Mouse (Mus musculus): ENCODE data around the gene Cdkn1a. TPM values are rescaled to one million over a fixed set of nuclear protein-coding genes. Genes with fewer than 3 reads are reported as not detected.

Cdkn1a gene
- total RNA-seq, 2 experiments from 2014 or later: 8.2 to 14.5 TPM

GRCm38 (mm10) chr17:29050791-29051190, 40.0 kb upstream of the Cdkn1a start:
- Histone ChIP-seq H3K4me3 (no peak overlapping the region), H3K27ac (no peak overlapping the region)
- DNase-seq (ENCODE audit: low spot score in 2 of 2): no peak
- TF ChIP-seq CTCF (conservative IDR thresholded peaks at IDR 0.05): no peak

GRCm38 (mm10) chr17:29053067-29053466, 37.7 kb upstream of the Cdkn1a start:
- H3K27ac ChIP-seq: no peak overlapping the region
- TF ChIP-seq CTCF (conservative IDR thresholded peaks at IDR 0.05): no peak
- no peak overlapping the region for H3K4me3 ChIP-seq
- no peak for DNase-seq (ENCODE audit: low spot score in 2 of 2)

DNA sequence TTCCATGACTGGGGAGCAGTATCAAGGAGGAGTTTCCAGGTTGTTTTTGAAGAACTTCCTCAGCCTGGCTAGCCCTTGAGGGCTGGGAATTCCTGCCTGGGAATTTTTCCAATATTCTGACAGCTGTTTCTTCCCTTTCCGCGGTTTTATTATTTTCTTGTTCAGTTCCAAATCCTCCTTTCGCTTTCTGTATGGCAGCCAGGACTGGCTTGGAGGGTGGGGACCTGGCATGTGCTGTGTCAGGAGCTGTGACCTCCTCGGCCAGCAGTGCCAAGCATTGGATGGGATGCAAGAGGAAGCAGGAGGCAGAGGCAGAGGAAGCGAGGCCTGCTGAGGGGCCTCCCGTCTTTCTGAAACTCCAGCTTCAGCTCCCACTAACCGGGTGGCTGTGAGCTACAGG, 36.9 kb upstream of the Cdkn1a start:
- TF ChIP-seq CTCF (conservative IDR thresholded peaks at IDR 0.05): no peak
- no peak overlapping the region for H3K4me3 ChIP-seq
- H3K27ac ChIP-seq: no peak overlapping the region
- DNase-seq (ENCODE audit: low spot score in 2 of 2): no peak

- no peak for DNase-seq (ENCODE audit: low spot score in 2 of 2)
- no peak for TF ChIP-seq CTCF (conservative IDR thresholded peaks at IDR 0.05)
Observed at GRCm38 (mm10) chr17:29054429-29054828, 36.3 kb upstream of the Cdkn1a start.

GRCm38 (mm10) chr17:29055586-29055985, 35.2 kb upstream of the Cdkn1a start:
- no peak for DNase-seq (ENCODE audit: low spot score in 2 of 2)
- Histone ChIP-seq H3K27ac (no peak overlapping the region), H3K4me3 (no peak overlapping the region)
- no peak for TF ChIP-seq CTCF (conservative IDR thresholded peaks at IDR 0.05)

More at GRCm38 (mm10) chr17:29054429-29054828, 36.3 kb upstream of the Cdkn1a start:
- no peak overlapping the region for H3K4me3 ChIP-seq
- H3K27ac ChIP-seq: no peak overlapping the region

GRCm38 (mm10) chr17:29056207-29056606, 34.6 kb upstream of the Cdkn1a start:
- TF ChIP-seq CTCF (conservative IDR thresholded peaks at IDR 0.05): no peak
- DNase-seq (ENCODE audit: low spot score in 2 of 2): no peak
- Histone ChIP-seq H3K27ac (no peak overlapping the region), H3K4me3 (no peak overlapping the region)

GRCm38 (mm10) chr17:29056699-29057151, 34.1 kb upstream of the Cdkn1a start:
- no peak for DNase-seq (ENCODE audit: low spot score in 2 of 2)
- Histone ChIP-seq H3K4me3 (no peak overlapping the region), H3K27ac (no peak overlapping the region)
- no peak for TF ChIP-seq CTCF (conservative IDR thresholded peaks at IDR 0.05)

GRCm38 (mm10) chr17:29057361-29057890, 33.4 kb upstream of the Cdkn1a start:
- DNase-seq (ENCODE audit: low spot score in 2 of 2): no peak
- no peak overlapping the region for H3K27ac ChIP-seq
- no peak for TF ChIP-seq CTCF (conservative IDR thresholded peaks at IDR 0.05)
- H3K4me3 ChIP-seq: no peak overlapping the region

GRCm38 (mm10) chr17:29057961-29058360, 32.8 kb upstream of the Cdkn1a start:
- Histone ChIP-seq H3K4me3 (no peak overlapping the region), H3K27ac (no peak overlapping the region)
- DNase-seq (ENCODE audit: low spot score in 2 of 2): no peak
- TF ChIP-seq CTCF (conservative IDR thresholded peaks at IDR 0.05): no peak

DNA sequence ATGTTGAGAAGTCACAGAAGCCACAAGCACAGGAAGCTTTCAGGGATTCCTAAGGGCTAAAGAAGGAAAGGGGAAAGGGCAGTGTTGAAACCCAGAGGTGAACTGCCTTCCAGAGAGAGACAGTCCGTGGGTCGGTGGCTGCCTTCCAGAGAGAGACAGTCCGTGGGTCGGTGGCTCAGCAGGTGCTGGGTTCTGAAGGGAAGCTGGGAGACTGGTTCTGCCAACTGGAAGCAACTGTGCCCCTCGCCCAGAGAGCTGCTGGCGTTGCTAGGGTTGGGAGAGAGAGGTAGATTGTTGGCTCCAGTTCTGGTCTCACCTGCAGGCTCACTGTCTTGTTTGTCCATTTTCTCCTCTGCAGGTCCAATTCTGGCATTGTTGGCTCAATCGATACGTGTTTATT, 32.3 kb upstream of the Cdkn1a start:
- no peak for DNase-seq (ENCODE audit: low spot score in 2 of 2)
- Histone ChIP-seq H3K4me3 (no peak overlapping the region), H3K27ac (no peak overlapping the region)
- no peak for TF ChIP-seq CTCF (conservative IDR thresholded peaks at IDR 0.05)

DNA sequence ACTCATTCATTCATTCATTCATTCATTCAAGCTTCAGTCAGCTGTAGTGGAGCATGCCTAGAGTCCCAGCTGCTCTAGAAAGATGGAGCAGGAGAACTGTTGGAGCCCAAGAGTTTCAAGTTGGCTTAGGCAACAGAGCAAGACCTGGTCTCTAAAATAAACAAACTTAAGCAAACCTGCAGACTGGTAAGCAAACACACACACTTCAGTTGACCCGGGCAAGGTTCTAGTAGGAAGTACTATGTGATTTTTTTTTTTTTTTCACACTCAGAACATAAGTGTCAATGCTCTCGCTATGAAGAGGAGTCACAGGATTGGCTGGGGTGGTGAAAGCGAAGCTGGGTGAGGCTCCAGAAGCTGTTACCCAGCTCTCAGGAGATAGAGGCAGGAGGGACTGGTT, 31.2 kb upstream of the Cdkn1a start:
- H3K27ac ChIP-seq: no peak overlapping the region
- no peak overlapping the region for H3K4me3 ChIP-seq
- no peak for DNase-seq (ENCODE audit: low spot score in 2 of 2)
- TF ChIP-seq CTCF (conservative IDR thresholded peaks at IDR 0.05): no peak

- no peak overlapping the region for H3K4me3 ChIP-seq
- no peak overlapping the region for H3K27ac ChIP-seq
- no peak for TF ChIP-seq CTCF (conservative IDR thresholded peaks at IDR 0.05)
- no peak for DNase-seq (ENCODE audit: low spot score in 2 of 2)
Observed at GRCm38 (mm10) chr17:29060946-29061345, 29.8 kb upstream of the Cdkn1a start.

DNA sequence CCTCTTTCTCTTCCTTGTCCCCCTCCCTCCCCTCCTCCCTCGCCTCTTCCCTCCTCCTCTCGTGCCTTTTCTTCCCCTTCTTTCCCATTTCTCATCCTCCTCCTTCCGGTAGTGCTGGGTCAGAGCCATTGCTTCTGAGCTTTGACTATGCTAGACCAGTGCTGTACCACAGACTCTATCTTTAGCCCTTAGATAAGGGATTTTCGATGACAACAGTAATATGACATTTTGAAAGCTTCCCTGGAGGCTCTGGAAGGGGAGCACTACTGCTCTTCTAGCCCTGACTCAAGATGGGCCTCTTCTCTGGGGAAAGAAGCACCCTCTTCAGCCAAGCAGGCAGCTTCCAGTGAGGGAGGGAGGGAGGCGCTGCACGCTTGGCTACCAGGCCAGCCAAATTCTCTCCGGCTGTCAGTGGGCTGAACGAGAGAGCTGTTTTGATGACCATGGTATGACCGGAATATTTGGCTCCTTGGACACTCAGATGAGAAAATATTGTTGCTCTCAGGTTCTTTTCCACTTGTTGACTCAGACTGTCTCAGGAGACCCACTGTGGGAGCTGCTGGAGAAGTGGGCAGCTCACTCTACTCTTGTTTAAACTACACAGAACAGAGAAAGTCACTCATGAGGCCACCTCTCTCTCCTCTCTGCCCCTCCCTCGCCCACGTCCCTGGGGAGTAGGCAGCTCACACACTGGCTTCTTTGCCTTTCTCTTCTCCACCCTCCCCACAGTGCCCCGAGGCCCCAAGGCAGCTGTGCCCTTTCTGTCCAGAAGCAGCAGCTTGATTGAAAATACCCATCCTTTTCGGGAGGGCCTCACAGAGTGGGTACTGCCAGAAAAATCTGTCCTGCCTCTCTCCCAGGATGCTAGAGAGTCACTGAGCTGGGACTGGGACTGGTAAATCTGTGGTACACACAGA, 28.4 kb upstream of the Cdkn1a start:
- TF ChIP-seq CTCF (conservative IDR thresholded peaks at IDR 0.05): no peak
- H3K4me3 ChIP-seq: no peak overlapping the region
- no peak for DNase-seq (ENCODE audit: low spot score in 2 of 2)
- no peak overlapping the region for H3K27ac ChIP-seq

All from layer of hippocampus, adult 2 months (tissue).